Mouse (Mus musculus): Measurements from ENCODE around the gene Cdh13.

Cdh13 gene

DNA sequence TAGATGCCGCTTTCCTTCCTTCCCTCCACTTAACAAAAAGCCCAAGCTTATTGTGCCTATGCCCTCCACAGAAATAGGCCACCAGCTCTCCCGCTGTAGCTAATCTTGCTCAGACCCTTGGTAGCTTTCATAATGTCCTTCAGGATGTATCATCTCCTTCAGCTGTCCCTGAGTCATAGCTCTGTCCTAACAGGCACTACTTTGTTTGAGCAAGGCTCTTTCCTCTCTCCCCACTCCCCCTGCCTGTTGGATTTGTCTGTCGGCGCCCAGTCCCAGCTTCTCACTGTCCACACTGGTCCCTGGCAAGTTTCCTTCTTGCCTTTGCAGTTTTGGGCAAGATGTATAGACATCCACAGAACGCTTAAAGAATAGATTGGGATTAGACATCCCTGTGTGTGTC, 100.8 kb downstream of the Cdh13 start:
- DNase-seq = no peak

DNA sequence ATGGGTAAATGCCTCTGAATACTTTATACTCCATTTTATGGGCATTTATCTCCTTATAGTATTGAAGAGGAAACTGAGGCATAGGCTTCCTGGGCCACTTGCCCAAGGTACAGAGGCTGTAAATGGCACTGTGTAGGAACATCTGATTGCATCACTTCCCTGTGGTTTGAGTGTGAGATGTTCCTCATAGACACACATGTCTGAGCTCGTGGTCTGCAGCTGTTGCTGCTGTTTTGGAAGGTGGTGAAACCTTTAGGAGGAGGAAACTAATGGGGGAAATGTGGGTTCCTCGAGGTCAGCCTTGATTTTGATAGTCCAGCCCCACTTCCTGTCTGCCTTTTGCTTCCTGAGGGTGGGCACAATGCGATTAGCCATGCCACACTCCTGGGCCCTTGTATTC, 105.9 kb downstream of the Cdh13 start:
- no peak for DNase-seq

DNA sequence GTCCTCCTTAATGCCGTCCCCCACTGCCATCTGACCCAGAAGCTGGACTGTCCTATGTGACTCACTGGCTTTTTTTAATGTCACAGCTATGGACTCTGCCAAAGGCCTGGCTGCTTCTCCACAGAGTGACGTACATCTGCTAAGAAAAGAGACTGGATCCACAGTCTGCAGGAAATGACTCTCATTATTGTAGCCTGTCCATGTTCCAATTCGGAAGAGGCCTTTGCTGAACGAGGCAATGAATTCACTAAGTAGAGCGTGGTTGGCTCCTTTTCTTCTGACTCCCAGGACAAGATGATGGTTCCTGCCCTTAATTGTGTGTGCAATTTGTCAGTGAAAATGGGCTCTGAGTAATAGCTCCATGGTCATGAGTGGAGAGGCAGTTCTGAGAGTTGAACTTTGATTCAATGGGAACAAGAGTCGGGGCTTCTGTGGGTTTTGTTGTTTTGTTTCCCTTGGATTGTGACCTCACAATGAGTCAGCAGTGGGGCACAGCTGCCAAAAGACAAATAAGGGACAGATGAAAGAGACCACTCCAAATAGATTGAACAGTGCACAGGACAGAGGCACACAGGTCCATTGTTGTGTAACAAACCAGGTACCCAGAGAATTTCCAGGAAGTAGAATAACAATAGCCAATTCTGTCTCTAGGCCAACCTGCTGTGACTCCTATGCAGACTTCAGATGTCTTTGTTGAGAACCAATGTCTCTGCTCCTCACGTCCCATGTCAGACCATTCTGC, 110.5 kb downstream of the Cdh13 start:
- peak; percentile 4 for DNase-seq

DNA sequence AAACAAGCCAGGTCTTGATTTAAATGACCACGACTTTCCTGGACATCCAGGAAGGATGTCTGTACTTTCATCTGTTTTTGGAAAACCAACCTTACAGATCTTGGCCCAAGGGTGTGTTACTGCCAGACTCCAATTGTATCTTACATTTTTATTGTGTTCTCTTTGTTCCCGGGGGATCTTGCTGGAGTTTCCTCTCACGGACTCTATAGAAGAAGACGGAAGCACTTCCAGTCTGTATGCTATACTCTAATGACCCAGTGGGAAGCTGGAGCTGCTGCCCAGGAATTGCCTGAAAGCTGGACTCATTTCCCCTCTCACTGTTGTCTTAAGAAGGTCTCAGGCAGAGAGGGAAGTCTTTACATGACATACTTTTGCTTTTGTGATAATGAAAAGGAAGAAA, 111.6 kb downstream of the Cdh13 start:
- DNase-seq = no peak

DNA sequence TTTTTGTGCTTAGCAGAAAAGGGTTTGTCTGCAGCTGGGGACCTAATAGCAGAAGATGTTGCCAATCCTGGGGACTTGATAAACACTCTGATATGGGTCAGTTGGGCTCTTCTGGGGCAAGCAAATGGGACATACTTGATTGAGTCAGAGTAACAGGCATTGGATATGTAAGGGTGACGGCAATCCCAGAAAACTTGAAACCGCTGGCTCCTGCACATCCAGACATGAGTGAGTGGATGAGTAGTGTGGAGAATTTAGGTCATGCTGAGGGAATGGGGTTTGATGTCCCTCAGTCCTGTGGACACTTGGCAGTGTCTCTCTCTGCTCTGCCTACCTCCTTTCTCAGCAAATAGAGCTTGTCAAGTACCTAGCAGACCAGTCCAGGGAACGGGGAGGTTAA, 121.3 kb downstream of the Cdh13 start:
- no peak for DNase-seq

DNA sequence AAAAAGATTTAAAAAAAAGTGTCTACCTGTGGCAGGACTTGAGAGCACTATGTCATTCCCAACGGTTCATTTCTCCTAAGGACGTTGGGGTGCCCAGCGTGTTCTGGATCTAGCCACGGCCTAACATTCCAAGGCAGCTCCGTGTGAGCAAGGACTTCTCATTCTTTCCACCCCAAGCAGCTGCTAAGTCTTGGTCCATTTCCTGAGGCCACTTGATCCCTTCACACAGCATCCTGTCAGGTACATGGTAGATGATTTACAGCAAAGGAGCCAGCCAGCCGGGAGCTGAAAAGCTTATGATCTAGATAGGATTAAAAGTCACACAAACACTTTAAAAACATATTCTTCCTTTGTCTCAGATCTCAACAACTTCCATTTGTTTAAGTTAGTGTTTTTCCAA, 123.8 kb downstream of the Cdh13 start:
- DNase-seq = no peak

DNA sequence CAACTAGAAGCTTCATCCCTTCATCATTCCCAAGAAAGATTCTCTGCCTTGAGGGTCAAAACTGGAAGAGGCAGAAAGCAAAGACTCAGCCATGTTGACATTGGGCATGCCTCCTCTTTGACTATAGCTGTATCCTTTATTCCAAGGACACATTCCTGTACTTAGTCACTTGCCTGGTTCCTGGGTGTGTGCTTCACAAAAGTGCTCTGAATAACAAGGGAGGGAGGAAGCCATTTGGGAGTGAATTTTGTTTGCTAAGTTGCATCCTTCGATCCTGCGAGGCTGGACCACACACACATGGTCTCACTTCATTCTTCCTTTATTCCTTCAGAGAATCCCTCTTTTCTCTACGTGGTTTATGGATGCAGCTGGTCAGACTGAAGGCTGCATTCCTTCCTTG, 125.9 kb downstream of the Cdh13 start:
- no peak for DNase-seq

DNA sequence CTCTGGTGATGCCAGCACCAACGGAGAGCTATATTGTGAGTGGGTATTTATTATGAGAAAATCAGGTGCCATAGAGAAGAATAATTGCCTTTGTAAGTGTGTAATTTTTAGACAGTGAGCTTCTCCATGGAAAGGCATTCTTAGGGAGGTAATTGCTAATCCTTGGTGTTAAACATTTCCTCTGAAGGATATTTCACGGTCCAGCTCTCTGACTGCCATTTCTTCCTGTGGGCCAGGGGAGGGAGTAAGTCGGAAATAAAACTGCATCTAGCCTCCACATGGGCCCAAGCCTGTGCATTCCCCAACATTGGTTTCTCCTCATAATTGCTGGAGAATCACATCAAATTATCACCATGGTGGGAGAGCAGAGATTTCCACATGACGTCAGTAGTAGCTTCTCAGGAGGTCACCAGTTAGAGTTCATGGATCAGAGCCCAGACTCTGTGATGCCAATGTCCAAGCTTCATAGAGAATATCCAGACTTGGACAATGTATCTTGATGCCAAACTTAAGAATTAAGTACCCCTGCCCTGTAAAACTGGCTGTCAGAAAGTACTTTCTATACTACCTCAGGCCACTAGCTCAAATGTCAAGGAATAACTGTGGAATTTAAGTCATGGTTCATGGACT, 126.9 kb downstream of the Cdh13 start:
- DNase-seq = no peak

DNA sequence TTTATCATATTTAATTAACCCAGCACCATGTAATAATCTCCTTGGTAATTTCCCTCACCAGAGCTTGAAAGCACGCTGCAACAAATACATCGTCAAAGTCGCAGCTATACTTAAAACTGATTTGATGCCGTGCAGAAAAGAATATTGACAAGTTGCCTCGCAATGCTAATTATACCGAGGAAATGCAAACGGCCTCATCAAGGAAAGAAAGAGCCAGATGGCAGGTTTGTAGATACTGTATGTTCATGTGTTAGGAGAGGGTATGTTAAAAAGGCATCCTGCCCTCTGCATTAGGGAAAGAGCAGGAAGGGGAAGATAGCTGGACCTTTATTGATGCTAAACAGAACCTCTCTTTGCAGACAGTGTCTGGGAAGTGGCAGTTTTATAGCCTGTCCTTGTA, 132.1 kb downstream of the Cdh13 start:
- DNase-seq = no peak

DNA sequence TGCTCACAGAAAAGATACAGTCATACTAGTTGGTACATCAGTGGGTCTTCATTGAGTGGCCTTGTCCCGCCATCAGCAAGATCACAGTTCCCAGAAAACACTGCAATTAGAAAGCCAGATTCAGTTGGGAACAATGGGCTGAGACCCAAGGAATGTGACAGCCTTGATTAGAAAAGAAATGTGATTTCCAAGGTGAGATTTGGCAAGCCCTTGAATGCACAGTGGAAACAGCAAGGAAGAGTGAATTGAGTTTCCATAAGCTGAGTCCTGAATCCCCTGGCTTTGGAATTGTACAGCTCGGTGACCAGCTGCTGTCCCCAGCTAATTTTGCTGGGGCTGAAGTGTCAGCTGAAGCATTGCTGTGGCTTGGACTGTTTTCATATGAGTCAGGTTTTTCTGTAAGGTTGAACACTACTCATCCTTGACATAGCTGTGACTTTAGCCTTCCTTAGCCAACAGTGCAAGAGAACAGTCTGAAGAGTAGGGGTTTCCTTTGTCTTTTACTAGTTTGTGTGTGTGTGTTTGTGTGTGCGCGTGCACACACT, 133.3 kb downstream of the Cdh13 start:
- DNase-seq = no peak

DNA sequence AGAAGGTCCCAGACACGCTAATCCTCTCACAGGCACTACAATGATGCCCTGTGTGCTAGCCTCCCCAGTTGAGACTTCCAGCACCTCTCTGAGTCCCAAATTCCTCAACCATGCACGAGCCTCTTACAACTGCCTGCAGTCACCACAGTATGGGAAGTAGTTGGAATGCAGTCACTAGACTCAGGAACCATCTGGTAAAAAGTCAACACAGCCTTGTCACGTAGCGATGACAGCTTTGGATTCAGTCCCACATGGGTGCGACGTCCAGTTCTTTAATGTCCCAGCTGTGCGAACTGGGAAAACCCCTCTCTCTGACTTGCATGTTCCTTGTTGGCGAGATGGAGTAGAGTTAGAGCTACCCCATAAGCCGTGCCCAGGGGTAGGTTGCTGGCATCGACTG, 139.1 kb downstream of the Cdh13 start:
- no peak for DNase-seq

DNA sequence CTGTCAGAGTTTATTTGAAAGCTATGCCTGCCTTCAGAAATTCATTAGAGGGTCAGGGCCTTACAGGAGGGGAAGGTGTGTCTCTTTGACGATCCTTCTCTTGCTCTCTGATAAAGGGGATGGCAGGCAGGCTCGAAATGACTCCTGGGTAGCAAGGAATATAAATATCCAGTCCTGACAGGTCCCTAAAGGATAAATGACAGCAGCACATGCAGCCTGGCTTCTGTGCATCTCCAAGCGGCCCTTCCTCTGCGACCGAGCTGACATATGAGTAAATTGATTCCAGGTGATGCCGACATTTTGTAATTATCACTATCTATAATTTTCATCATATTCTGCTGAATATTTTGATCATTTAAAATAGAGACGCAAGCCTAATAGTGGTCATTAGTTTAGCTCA, 145.4 kb downstream of the Cdh13 start:
- DNase-seq = no peak

DNA sequence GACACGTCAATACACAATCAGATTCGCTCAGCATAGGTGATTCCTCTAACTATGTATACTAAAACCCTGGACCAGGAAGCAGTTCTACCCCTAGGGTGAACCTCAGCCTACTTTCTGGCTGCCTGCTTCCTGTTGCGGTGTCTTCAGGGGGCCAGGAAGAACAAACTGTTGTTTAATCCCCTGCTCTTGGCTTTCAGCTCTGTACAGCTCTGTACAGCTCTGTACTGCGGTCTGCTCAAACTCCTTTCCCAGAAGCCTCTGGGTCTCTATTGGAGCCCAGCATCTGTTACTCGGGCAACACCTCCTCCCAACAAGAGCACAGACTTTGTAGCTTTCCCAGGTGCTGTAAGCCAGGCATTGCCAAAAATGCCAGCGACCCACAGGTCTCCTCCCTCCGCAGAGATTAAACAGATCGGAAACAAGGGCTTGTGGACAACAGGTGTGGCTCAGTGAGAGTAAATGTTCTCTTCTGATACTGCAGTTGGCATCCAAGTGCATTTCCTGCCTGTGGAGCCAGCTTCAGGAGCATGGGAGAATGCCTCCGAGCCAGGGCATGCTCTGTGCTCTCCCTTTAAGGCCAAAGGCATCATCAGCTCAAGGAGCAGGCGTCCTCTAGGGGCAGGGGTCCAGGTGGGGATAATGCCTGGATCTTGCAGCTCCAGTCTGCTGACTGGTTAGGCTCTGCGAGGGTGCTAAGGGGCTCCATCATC, 148.4 kb downstream of the Cdh13 start:
- DNase-seq = no peak

DNA sequence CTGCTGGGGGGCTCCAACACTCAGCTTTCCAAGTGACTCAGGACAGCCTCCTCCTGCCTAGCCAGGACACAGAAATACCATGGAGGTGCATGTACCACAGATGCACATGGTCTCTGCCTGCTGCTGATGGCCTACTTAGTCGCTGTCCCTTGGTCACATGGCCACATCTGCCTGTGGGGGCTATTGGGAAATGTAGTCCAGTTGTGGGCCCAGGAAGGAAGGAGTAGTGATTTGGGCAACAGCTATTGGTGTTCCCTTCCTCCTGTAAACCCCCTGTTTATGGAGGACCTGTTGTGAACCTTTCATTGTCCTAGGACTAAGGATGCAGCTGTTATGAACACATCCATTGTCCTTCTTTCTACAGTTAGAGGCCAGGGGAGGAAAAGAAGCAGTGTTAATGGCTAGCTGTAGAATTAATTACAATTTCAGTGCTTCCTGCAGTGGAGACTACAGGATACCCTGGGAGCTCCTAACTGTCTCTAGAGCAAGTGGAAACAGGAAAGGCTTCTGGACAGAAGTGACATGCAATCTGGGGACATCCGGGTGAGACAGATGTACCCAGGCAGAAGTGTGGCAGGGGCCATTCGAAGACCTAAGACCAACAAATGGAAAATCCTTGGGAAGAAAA, 150.1 kb downstream of the Cdh13 start:
- peak; percentile 35 for DNase-seq

DNA sequence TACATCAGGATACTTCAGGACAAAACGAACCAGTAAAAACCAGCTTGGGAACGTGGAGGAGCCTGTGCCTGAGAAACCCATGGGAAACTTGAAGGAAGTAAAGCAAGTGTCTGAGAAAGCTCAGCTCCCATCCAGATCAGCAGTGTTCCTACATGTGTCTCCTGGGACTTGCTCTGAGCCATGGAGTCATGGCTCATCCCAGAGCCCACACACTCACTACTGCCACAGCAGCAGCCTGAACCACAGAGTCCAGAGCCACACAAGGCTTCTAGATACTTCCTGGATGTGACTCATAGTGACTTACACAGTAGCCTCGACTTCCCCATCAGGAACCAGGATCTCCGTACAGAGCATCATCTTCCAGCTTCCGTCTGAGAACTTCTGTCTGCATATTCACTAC, 153.2 kb downstream of the Cdh13 start:
- no peak for DNase-seq

DNA sequence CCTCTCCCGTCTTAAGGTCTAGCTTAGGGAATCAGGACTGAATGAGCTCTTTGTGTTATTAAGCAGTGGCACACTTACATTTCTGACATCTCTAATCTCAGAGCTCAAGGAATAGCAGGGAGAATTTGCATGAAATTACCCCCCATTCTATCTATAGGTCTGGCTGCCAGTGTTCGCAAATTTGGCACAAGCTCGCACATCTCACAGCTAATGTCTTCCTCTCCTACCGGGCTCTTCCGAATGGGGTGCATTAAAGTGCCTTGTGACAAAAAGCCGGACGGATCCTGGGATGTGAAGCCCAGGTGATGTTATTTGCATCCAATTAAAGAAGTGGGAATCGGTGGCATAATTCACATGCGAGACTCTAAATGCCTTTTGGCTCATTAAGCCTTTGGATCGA, 153.6 kb downstream of the Cdh13 start:
- DNase-seq = no peak

DNA sequence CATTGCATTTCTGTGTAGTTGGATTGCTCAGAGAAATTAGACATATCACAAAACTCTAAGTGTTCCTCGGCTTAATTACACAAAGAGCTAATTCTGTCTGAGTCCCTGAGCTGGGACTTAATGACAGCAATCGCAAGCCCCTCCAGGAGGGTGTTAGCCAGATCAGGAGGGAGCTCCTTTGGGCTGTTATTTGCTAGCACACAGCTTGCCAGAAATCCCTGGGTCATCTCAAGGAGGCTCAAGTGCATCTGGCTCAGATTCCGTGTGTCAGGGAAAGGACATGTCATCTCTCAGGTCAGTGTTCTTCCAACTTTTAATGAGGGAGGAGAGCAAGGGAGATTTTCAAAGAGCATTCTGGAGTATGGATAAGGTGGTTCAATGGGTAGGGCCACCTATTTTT, 154.3 kb downstream of the Cdh13 start:
- peak; percentile 69 for DNase-seq

DNA sequence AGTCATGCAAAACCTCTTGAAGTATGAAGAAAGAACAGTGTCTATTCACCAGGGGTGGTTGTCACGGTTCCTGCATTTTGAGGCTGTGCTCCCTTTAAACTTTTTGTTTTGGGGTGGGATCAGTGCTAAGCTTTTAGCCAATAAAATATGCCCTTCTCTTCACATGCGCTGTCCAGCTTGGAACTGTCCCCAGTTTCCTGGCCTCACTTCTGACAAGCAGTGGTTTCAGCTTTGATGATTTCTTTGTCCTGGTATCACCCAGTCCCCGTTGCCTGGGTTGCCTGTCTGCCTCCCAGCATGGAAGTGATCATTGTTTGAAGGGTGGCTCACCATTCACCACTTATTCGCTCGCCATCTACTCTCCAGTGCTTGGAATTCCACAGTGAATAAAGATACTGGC, 156.3 kb downstream of the Cdh13 start:
- no peak for DNase-seq

DNA sequence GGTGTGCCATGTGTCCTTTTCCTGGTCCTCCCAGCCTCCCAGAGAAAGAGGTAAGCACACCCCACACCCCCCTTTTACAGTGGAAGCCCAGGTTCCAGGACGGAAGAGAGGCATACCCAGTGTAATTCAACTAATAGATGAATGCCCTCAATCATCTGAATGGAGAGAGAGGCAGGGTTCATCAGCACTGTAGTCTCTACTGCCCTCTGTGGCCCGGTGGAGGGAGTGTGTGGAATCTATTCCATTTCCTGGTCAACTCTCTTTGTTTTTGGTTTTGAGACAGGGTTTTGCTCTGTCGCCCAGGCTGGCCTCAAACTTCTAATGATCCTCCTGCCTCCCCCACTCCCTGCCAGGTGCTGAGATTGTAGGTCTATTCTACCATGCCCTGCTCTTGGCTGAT, 159.8 kb downstream of the Cdh13 start:
- peak; percentile 25 for DNase-seq

DNA sequence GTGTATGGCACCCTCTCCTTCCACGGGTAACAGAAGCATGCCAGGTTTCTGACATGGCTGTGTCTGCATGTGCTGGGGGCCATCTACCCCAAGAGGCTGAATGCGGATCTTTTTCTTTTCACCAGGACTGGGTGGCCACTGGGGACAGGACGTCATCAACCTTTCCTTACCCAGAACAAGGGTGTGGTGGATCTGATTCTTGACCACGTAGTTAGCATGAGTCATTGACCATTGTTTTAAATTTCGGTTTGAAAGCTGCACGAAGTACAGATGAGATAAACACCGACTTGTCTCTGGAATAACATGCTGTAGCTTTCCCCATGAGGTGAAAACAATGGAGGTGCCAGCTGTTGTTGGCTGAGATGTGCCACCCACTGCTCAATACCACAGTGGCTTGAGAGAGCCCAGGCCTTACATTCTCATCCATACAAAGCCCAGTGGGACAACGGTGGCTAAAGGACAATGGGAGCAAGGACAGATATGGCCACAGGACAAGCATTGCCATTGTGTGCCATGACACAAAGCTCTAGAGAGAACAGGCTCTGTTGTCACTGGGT, 161.2 kb downstream of the Cdh13 start:
- DNase-seq = no peak

DNA sequence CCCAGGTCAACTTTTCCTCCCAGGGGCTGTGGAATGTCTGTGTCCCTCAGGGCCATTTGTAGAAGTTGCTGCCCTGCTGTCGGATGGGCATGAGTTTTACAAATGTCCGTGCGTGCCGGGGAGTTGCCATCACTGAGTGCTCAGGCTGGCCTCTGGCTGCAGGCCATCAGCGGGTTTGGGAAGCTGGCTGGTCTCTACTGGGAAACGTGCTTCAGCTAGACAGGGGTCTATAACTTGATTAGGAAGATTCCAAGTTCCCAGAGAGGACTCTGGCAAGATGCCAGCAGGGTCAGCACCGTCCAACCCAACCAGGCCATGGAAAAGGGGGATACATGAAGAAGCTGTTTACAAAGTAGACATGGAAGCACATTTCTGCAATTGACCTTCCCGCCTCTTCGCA, 163.0 kb downstream of the Cdh13 start:
- DNase-seq = no peak

DNA sequence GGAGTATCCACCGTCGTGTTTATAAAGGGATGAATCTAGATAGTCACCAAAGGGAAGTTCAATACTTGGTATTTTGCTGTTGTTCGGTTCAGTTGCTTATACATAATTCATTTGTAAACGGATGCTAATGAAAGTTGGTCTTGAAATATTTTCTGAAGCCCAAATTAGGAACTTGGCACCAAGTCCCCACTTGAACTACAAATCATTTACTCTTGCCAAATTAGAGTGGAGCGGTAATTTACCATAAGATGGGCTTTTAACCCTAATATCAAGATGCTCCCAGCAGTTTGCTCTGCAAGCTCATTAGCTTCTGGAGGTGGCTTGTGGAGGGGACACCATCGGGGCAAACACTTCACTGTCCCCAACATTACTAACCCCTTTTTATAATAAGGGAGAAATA, 164.5 kb downstream of the Cdh13 start:
- DNase-seq = no peak

DNA sequence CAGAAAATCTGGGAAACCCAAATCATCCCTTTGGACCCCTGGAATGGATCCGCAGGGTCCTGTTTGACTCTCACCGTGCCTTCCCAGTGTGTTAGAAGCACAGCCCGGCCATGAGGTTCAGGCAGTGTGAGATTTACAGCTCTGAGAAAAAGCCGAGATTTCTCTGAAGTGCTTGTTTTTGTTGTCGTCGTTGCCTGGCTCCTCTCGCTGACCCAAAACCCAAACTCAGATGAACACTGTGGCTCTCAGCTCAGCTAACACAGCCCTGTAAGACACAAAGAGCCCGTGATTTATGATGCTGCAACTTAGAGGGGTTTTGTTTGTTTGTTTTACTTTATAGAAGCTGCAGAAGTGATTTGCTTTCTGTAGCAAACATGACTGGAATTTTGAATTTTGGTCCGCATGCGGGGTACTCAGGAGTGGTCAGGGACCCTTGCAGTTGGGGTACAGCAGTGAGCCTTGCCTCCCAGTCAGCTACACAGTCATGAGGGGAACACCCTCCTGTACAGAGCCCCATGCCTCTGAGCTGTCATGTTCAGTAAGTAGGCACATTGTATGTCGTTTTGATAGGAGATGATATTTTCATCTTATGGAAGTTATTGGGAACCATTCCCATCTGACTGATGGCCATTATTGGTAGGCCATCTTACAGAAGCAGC, 169.0 kb downstream of the Cdh13 start:
- DNase-seq = no peak
